Mouse (Mus musculus): ENCODE data around the gene Rnf144b.

GRCm38 (mm10) chr13:47129090-47129489, 6.6 kb downstream of the Rnf144b start:
- TF ChIP-seq CTCF (IDR thresholded peaks at IDR 0.05; ENCODE audit: control insufficient read depth, insufficient read depth, insufficient replicate concordance, low read depth, low read length) (no peak), POLR2A (IDR thresholded peaks at IDR 0.05; ENCODE audit: control insufficient read depth, low read depth, low read length) (no peak)

Measured in testis, adult 2 months (tissue).